ENCODE assay signal across 19 mouse cellular contexts in the genomic region with DNA sequence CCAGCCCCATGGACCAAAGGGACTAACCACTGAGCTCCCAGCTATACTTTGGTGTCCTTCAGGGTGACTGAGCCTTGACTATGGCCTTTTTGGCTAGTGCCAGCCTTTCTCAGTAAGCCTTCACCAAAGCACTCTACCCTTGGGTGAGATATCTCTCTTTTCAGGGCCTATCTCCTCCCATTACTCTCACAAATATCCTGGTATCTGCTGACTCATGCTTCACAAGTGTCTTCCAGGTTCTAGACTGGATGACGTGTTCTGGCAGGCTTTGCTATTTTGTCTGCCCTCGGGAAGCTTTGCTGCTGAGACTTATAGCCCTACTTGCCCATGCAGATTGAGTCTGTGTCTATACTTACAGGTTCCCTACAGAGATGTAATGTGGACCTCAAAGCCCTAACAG.
A peak's percentile ranks its signal among the peaks of the same experiment; 100 is the strongest.
DNase-seq lines count a peak whose midpoint lies in the region; ATAC-seq and TF ChIP-seq lines count a peak whose summit lies in the region.
"Had no signal": no experiment of that assay in that cellular context is flagged by ENCODE, and none has a peak within 500 bp of the region (broad histone marks: within the 10 kb centered on the region; RNA-seq: fewer than 3 reads in every experiment).

No protein-coding gene starts in this region.

- H3K4me3 ChIP-seq in midbrain, embryonic 14.5 days (replicated peaks; ENCODE audit: low read depth, low read length), result no peak overlapping the region
- H3K4me3 ChIP-seq in midbrain, embryonic 11.5 days (ENCODE audit: low read depth, low read length), result no peak overlapping the region
- H3K4me3 ChIP-seq in MEL (ENCODE audit: control insufficient read depth in 1 of 2, insufficient read depth in 1 of 2, low read depth in 2 of 2, low read length in 2 of 2), result no peak overlapping the region
- H3K4me3 ChIP-seq: embryonic facial prominence, embryonic 10.5 days; embryonic facial prominence, embryonic 12.5 days; forebrain, embryonic 13.5 days; forebrain, embryonic 15.5 days had no signal

- H3K27ac ChIP-seq in midbrain, embryonic 14.5 days (replicated peaks; ENCODE audit: low read depth, low read length), result no peak overlapping the region
- no peak overlapping the region for H3K27ac ChIP-seq in midbrain, embryonic 11.5 days (ENCODE audit: low read depth, low read length)
- H3K27ac ChIP-seq in MEL (ENCODE audit: control insufficient read depth, low read depth, low read length), result no peak overlapping the region
- H3K27ac ChIP-seq: embryonic facial prominence, embryonic 10.5 days; embryonic facial prominence, embryonic 12.5 days; forebrain, embryonic 13.5 days; forebrain, embryonic 15.5 days had no signal

- no peak overlapping the region for H3K4me2 ChIP-seq in midbrain, embryonic 14.5 days (ENCODE audit: low read length)
- no peak overlapping the region for H3K4me2 ChIP-seq in midbrain, embryonic 11.5 days
- H3K4me2 ChIP-seq: embryonic facial prominence, embryonic 12.5 days; forebrain, embryonic 13.5 days; forebrain, embryonic 15.5 days had no signal

- no peak for DNase-seq in midbrain, embryonic 14.5 days
- no peak for DNase-seq in midbrain, embryonic 11.5 days (ENCODE audit: low spot score, missing footprints)
- DNase-seq in MEL (ENCODE audit: low read depth, low spot score), result peak; percentile 85
- DNase-seq in layer of hippocampus, postnatal 10 days (ENCODE audit: low spot score in 2 of 2), result no peak
- DNase-seq in gastrocnemius, postnatal 25 days, result no peak
- DNase-seq: adrenal gland, adult 8-10 months; adrenal gland, postnatal 14 days; adrenal gland, postnatal 36 days; cerebellum, adult 11-12 months; cerebellum, adult 2 months; cerebellum, adult 9-10 months; cerebellum, postnatal 25 days; forebrain, postnatal 0 days had no signal

- H3K9me3 ChIP-seq in midbrain, embryonic 14.5 days (ENCODE audit: control insufficient read depth, low read length), result no peaks in the 10 kb centered on the region
- H3K9me3 ChIP-seq in midbrain, embryonic 11.5 days (ENCODE audit: control insufficient read depth, low read length), result no peaks in the 10 kb centered on the region
- no peaks in the 10 kb centered on the region for H3K9me3 ChIP-seq in MEL (replicated peaks; ENCODE audit: insufficient read depth, low read length)
- H3K9me3 ChIP-seq: embryonic facial prominence, embryonic 10.5 days; embryonic facial prominence, embryonic 12.5 days; forebrain, embryonic 13.5 days; forebrain, embryonic 15.5 days had no signal

- no peaks in the 10 kb centered on the region for H3K36me3 ChIP-seq in midbrain, embryonic 14.5 days (ENCODE audit: control insufficient read depth, insufficient read depth, low read length)
- no peaks in the 10 kb centered on the region for H3K36me3 ChIP-seq in midbrain, embryonic 11.5 days (ENCODE audit: control insufficient read depth, insufficient read depth, low read length)
- peaks cover 0 to 5% of the 10 kb centered on the region in 2 experiments; a peak in 2 of 4 replicates for H3K36me3 ChIP-seq in MEL (ENCODE audit: control insufficient read depth in 1 of 2, insufficient read depth in 2 of 2, low read length in 2 of 2)
- H3K36me3 ChIP-seq: embryonic facial prominence, embryonic 10.5 days; embryonic facial prominence, embryonic 12.5 days; forebrain, embryonic 15.5 days; G1E had no signal

- no peak overlapping the region for H3K9ac ChIP-seq in midbrain, embryonic 14.5 days (replicated peaks; ENCODE audit: low read length)
- no peak overlapping the region for H3K9ac ChIP-seq in midbrain, embryonic 11.5 days (ENCODE audit: low read length)
- no peak overlapping the region for H3K9ac ChIP-seq in MEL (ENCODE audit: control insufficient read depth, low read depth, low read length, poor library complexity, severe bottlenecking)
- H3K9ac ChIP-seq: embryonic facial prominence, embryonic 12.5 days; forebrain, embryonic 13.5 days; forebrain, embryonic 15.5 days; forebrain, postnatal 0 days had no signal

- no peaks in the 10 kb centered on the region for H3K4me1 ChIP-seq in midbrain, embryonic 14.5 days (ENCODE audit: control insufficient read depth, insufficient read depth, low read length)
- H3K4me1 ChIP-seq in midbrain, embryonic 11.5 days (ENCODE audit: control insufficient read depth, insufficient read depth, low read length), result no peaks in the 10 kb centered on the region
- H3K4me1 ChIP-seq in MEL (ENCODE audit: control insufficient read depth in 1 of 2, insufficient read depth in 2 of 2, low read length in 2 of 2), result peaks cover 7 to 9% of the 10 kb centered on the region in 2 experiments
- H3K4me1 ChIP-seq: embryonic facial prominence, embryonic 10.5 days; embryonic facial prominence, embryonic 12.5 days; forebrain, embryonic 13.5 days; forebrain, embryonic 15.5 days had no signal

- H3K79me2 ChIP-seq in MEL (ENCODE audit: control insufficient read depth, insufficient read depth, low read length, poor library complexity), result no peaks in the 10 kb centered on the region

- no peak for TF ChIP-seq RAD21 in MEL (IDR thresholded peaks at IDR 0.05; ENCODE audit: low read depth, low read length)

- H3K27me3 ChIP-seq in midbrain, embryonic 14.5 days (ENCODE audit: control insufficient read depth, insufficient read depth, low read length), result no peaks in the 10 kb centered on the region
- H3K27me3 ChIP-seq in midbrain, embryonic 11.5 days (ENCODE audit: control insufficient read depth, insufficient read depth, low read length), result no peaks in the 10 kb centered on the region
- H3K27me3 ChIP-seq in MEL (ENCODE audit: control insufficient read depth in 1 of 2, insufficient read depth in 2 of 2, low read length in 2 of 2), result no peaks in the 10 kb centered on the region
- H3K27me3 ChIP-seq: embryonic facial prominence, embryonic 12.5 days; forebrain, embryonic 13.5 days; forebrain, embryonic 15.5 days had no signal

- peak; percentile 31; the same call in 1 of the 2 replicates for ATAC-seq in midbrain, embryonic 14.5 days (ENCODE audit: low FRiP score, low TSS enrichment)
- ATAC-seq in midbrain, embryonic 11.5 days (ENCODE audit: low FRiP score), result no peak
- ATAC-seq: activated CD4-positive, CD25-positive, alpha-beta regulatory T cell, adult 4 months; forebrain, embryonic 13.5 days; forebrain, embryonic 15.5 days; forebrain, postnatal 0 days had no signal

- WGBS in midbrain, embryonic 14.5 days, result 89% methylated on average over 2 of the region's 2 CpGs
- 85% methylated on average over 2 of the region's 2 CpGs for WGBS in midbrain, embryonic 11.5 days

- peak; percentile 40 to 48; a peak in 2 of 4 replicates for TF ChIP-seq EP300 in MEL (IDR thresholded peaks at IDR 0.05; ENCODE audit: low read depth in 1 of 2, low read length in 2 of 2)

- no peak for TF ChIP-seq POLR2A in MEL (IDR thresholded peaks at IDR 0.05; ENCODE audit: control insufficient read depth in 1 of 2, insufficient read depth in 1 of 2, low read depth in 1 of 2, low read length in 2 of 2, poor library complexity in 1 of 2)

- TF ChIP-seq CTCF in MEL (IDR thresholded peaks at IDR 0.05 in 2 of 3, conservative IDR thresholded peaks at IDR 0.05 in 1 of 3; ENCODE audit: control insufficient read depth in 1 of 3, insufficient read depth in 1 of 3, low read depth in 2 of 3, low read length in 3 of 3, poor library complexity in 1 of 3, severe bottlenecking in 1 of 3), result no peak

TF ChIP-seq in MEL, 35 proteins besides CTCF, POLR2A, EP300 and RAD21:
- TF ChIP-seq GATA1 (IDR thresholded peaks at IDR 0.05; ENCODE audit: low read depth, low read length), result peak; percentile 58
- no peak; the same call in 1 of the 2 replicates for TF ChIP-seq NRF1 (IDR thresholded peaks at IDR 0.05; ENCODE audit: insufficient read depth, low read depth, low read length, poor library complexity, severe bottlenecking)
- 0 out of 2 replicates have a peak, but pooled peaks have one; percentile 11 for TF ChIP-seq RCOR1 (IDR thresholded peaks at IDR 0.05; ENCODE audit: low read depth, low read length)
- no peak for TF ChIP-seq MEF2A (IDR thresholded peaks at IDR 0.05; ENCODE audit: extremely low read depth, insufficient replicate concordance, low read depth, low read length, poor library complexity, severe bottlenecking)
- TF ChIP-seq POLR2AphosphoS2 (IDR thresholded peaks at IDR 0.05; ENCODE audit: low read length), result no peak
- 0 out of 2 replicates have a peak, but pooled peaks have one; percentile 3 for TF ChIP-seq SMC3 (IDR thresholded peaks at IDR 0.05; ENCODE audit: low read depth, low read length)
- TF ChIP-seq TAL1 (IDR thresholded peaks at IDR 0.05; ENCODE audit: low read length), result no peak
- peak; percentile 88 for TF ChIP-seq MAFK (IDR thresholded peaks at IDR 0.05; ENCODE audit: borderline replicate concordance, low read depth, low read length)
- no peak for TF ChIP-seq ZC3H11A (IDR thresholded peaks at IDR 0.05; ENCODE audit: low read depth, low read length)
- no peak for TF ChIP-seq MXI1 (IDR thresholded peaks at IDR 0.05; ENCODE audit: low read depth, low read length)
- no peak for TF ChIP-seq ZMIZ1 (IDR thresholded peaks at IDR 0.05; ENCODE audit: low read depth, low read length)
- TF ChIP-seq GABPA (IDR thresholded peaks at IDR 0.05; ENCODE audit: low read depth, low read length), result peak; percentile 58; the same call in 1 of the 2 replicates
- TF ChIP-seq KAT2A (conservative IDR thresholded peaks at IDR 0.05; ENCODE audit: low read depth, low read length), result no peak
- TF ChIP-seq TCF12 (IDR thresholded peaks at IDR 0.05; ENCODE audit: low read depth, low read length), result peak; percentile 37
- TF ChIP-seq MYB (IDR thresholded peaks at IDR 0.05; ENCODE audit: low read depth, low read length), result no peak
- TF ChIP-seq ETS1 (IDR thresholded peaks at IDR 0.05; ENCODE audit: low read depth, low read length), result peak; percentile 84; the same call in 1 of the 2 replicates
- TF ChIP-seq ZKSCAN1 (IDR thresholded peaks at IDR 0.05; ENCODE audit: low read depth, low read length), result no peak
- TF ChIP-seq TBP (IDR thresholded peaks at IDR 0.05; ENCODE audit: low read depth, low read length), result no peak
